Mouse (Mus musculus): Measurements from ENCODE around the gene Scn3b.

Scn3b gene

DNA sequence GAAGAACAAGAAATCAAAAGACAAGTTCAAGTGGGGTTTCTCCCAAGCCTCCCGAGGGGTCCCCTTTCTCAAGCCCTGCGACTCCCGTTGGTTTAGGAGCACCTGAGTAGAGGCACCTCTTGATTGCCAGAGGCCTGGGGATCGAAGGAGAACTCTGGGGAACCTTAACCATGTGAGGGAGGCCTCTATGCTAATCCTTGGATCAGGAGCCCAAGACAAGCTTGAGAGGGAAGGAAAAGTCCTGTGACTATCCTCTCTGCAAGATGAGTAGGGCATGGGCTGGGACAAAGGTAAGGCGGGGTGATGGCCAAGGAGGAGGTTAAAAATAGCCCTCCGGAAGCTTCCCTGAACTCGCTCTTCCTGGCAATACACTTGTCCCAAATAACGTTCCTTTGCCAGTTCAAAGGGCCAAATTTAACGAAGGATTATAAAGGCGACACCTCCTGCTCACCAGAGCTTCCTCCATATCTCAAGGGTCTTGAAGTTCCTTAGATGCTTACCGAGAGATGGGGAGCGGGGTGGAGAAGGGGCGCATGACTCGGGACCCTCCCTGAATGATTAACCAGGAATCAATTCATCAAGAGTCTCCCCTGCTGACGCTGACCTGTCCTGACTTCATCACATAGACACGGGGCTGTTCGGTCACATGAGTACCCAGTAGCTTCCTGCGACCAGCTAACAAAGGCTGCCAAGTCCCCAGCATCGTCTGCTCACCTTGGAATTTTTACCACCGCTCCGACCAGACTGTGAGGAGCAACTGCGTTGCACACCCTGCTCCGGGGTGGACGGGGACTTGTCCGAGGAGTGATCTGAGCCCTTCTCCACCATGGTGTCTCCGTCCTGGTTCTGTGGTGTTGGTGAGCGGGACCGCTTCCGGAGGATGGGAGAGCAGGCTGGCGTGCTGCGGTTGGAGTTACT is 64.0 kb downstream of the Scn3b start:
- no peak for DNase-seq (ENCODE audit: low read depth, low spot score)
- Histone ChIP-seq H3K27me3 (ENCODE audit: control insufficient read depth, insufficient read depth, low read length, poor library complexity, severe bottlenecking) (no peaks in the 10 kb centered on the region), H3K36me3 (ENCODE audit: control insufficient read depth, insufficient read depth, low read length, poor library complexity, severe bottlenecking) (no peaks in the 10 kb centered on the region)

DNA sequence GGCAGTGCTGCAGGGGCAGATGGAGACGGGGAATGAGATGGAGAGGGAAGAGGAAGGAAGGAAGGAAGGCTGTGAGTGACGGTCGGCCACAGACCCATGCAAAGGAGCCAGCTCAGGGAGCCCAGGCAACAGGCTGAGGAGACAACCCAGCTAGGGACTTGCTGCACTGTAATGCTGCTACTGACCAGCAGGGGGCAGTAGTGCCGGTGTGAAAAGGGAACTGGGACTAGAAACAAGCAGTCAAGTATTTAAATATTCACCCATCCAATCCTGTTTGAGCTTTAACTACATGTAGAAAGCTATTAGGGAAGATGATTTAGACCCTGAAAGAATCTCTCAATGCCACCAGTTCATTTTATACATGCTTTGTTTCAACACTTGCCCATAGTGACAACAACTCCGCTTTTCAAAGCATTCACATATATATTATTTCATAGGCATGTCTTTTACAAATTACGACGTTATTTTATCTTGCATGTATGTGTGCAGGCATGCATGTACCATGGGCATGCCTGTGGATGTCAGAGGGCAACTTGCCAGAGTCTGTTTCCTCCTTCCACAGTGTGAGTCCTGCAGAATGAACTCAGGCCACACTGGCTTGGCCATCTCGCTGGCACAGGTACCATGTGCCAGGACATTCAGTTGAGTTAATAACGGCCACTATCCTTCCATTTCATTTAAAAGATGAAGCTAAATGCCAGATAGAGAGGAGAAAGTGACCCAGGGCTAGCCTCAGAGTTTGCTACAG is 64.8 kb downstream of the Scn3b start:
- Histone ChIP-seq H3K27me3 (ENCODE audit: control insufficient read depth, insufficient read depth, low read length, poor library complexity, severe bottlenecking) (no peaks in the 10 kb centered on the region), H3K36me3 (ENCODE audit: control insufficient read depth, insufficient read depth, low read length, poor library complexity, severe bottlenecking) (no peaks in the 10 kb centered on the region)
- peak; percentile 78 for DNase-seq (ENCODE audit: low read depth, low spot score)

- Histone ChIP-seq H3K27me3 (ENCODE audit: control insufficient read depth, insufficient read depth, low read length, poor library complexity, severe bottlenecking) (no peaks in the 10 kb centered on the region), H3K36me3 (ENCODE audit: control insufficient read depth, insufficient read depth, low read length, poor library complexity, severe bottlenecking) (no peaks in the 10 kb centered on the region)
- no peak for DNase-seq (ENCODE audit: low read depth, low spot score)
These were observed 65.6 kb downstream of the Scn3b start for GRCm38 (mm10) chr9:40334617-40335016.

- no peak for DNase-seq (ENCODE audit: low read depth, low spot score)
- H3K27me3 ChIP-seq (ENCODE audit: control insufficient read depth, insufficient read depth, low read length, poor library complexity, severe bottlenecking) = no peaks in the 10 kb centered on the region
These were observed 67.7 kb downstream of the Scn3b start for GRCm38 (mm10) chr9:40336701-40337100.

DNA sequence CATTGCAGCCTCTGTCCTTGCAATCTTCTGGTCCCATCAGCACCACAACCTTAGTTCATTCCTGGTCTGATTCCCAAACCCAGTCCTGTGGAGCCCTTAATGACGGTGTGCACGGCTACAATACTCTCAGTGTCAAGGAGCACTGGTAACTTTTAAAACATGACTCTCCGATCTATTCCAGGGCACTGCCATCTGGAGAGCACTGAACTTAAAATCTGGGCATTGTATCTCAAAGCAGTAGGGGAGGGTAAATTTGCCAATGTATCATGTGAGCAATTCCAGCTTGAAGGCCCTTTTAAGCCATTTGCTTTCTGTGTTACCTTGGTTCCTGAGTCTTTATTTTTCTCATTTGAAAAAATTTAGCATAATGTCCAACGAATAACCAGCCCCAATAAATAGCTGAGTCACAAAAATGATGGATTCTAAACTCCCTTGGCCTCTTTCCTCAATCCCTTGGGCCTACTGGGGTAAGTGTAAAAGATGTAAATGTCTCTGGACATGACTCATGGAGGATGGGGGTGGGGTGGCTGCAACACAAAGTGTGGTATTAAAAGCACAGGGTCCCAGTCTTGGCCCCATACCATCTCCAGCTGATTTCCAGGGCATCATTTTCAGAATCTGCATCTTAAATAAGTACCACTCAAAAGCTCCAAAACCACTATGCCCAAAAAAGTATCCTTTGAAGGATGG is 68.3 kb downstream of the Scn3b start:
- Histone ChIP-seq H3K36me3 (ENCODE audit: control insufficient read depth, insufficient read depth, low read length, poor library complexity, severe bottlenecking) (no peaks in the 10 kb centered on the region), H3K27me3 (ENCODE audit: control insufficient read depth, insufficient read depth, low read length, poor library complexity, severe bottlenecking) (no peaks in the 10 kb centered on the region)
- DNase-seq (ENCODE audit: low read depth, low spot score) = no peak

More at GRCm38 (mm10) chr9:40336701-40337100, 67.7 kb downstream of the Scn3b start:
- H3K36me3 ChIP-seq (ENCODE audit: control insufficient read depth, insufficient read depth, low read length, poor library complexity, severe bottlenecking) = no peaks in the 10 kb centered on the region

DNA sequence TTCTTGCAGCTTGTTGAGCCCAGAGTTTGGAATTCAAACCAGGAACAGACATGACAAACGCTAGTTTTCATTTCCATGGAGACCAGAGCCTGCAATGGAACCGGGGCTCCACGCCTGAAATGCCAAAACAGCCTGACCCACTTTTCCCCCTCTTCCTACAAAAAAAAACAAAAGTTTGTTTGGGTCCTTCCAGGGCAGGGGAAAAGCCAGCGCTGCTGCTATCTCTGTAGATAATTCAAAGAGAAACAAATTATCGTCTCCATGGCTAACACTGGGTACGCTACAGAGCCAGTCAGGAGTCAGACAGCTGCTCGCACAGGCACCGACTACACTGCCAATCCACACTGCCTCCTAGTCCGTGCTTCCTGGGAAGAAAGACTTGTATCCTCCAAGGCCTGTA is 70.6 kb downstream of the Scn3b start:
- no peak for DNase-seq (ENCODE audit: low read depth, low spot score)
- H3K36me3 ChIP-seq (ENCODE audit: control insufficient read depth, insufficient read depth, low read length, poor library complexity, severe bottlenecking) = no peaks in the 10 kb centered on the region
- H3K27me3 ChIP-seq (ENCODE audit: control insufficient read depth, insufficient read depth, low read length, poor library complexity, severe bottlenecking) = no peaks in the 10 kb centered on the region
